Mouse (Mus musculus) heart, adult 2 months (tissue): ENCODE data around the gene Nus1.

Experiments used
- CTCF ChIP-seq: fragments of 200-600 bp; IDR thresholded peaks from 2 replicates; pipeline ENCODE4 v1.8.1; 2022; ENCODE audit warnings: antibody characterized with exemption, mild to moderate bottlenecking, moderate library complexity
- POLR2A ChIP-seq: fragments of 200-500 bp; IDR thresholded peaks from 2 replicates; pipeline ENCODE4 v1.6.1; 2011; ENCODE audit warnings: mild to moderate bottlenecking, low read depth, low read length, control low read depth; ENCODE audit not compliant: insufficient read depth

DNA sequence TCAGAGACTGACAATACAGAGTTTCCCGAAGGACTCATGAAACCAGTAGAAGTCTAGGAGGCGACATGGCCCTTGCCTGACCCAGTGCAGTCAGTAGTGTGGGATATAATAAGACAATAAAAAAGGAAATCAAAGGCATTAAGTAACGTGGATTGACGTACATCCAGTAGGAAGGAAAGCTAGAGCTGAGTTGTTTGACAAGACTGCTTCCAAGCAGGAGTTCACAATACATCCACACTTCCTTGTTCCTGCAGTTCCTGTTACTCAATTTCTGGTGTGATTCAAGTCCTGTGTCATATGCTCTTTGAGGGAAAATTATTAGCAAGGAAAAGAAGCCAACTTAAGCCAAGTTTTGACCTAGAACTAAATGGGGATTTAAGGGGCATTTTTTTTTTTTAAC is 2.1 kb downstream of the Nus1 start:
- TF ChIP-seq POLR2A (no peak), CTCF (no peak)
